Mouse (Mus musculus): Measurements from ENCODE around the gene Galt.
"Not testable (repeated sequence)": the region's sequence is repeated elsewhere in the genome, so short reads cannot be mapped to it uniquely, and the experiment has no call there.

The Galt gene

GRCm38 (mm10) chr4:41781271-41781670 lies 26.2 kb downstream of the Galt start:
- not testable (repeated sequence) for DNase-seq

- DNase-seq, result not testable (repeated sequence)
Measured at GRCm38 (mm10) chr4:41781748-41782485, 26.9 kb downstream of the Galt start.

- DNase-seq, result not testable (repeated sequence)
Measured at GRCm38 (mm10) chr4:41782711-41783110, 27.7 kb downstream of the Galt start.

- DNase-seq, result not testable (repeated sequence)
Measured at GRCm38 (mm10) chr4:41783197-41783596, 28.2 kb downstream of the Galt start.

Measured in layer of hippocampus, adult 9-11 months (tissue).